Mouse (Mus musculus) urinary bladder, adult 18-20 months (tissue): ENCODE measurements around the gene Dnajb12.

ENCODE experiments used
- DNase-seq, 2 experiments: peaks; one replicate each; pipeline ENCODE4 v3.0.0; 2022; ENCODE audit warnings: low spot score in 2 of 2, mixed read lengths in 2 of 2

Dnajb12 gene

DNA sequence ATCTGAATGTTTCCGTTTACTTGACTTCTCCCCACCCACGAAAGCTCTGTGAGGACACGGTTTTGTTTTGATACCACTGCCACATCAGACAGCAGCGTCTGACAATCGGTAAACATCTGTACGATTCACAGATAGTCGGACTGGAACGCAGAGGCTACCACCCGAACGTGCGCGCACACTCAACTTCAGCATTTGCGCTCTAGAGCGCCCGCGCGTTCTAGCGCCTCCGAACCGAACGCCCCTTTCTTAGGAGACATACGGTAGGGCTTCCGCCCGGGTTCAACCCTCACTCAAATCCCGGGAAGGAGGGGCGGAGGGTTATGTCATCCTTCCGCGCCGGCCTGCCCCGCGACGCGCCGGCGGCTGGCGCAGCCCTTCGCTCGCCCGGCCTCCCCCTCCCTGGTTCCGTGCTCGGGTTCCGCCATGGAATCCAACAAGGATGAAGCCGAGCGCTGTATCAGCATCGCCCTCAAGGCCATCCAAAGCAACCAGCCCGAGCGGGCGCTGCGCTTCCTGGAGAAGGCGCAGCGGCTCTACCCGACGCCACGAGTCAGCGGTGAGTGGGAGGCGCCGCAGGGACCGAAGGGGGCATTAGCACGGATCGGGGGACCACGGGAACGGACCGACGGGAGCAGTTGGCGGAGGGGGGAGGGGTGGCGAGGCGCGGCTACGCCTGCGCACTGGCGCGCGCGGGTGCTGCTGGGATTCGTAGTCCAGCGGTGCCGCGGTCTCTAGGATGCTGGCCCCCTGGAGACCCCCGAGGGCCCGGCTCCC, at the start of gene Dnajb12:
Dnajb12 (plus strand) TSS at position 302 of the 774 bp plus-strand sequence.
- DNase-seq: peak; percentile 88 to 95

DNA sequence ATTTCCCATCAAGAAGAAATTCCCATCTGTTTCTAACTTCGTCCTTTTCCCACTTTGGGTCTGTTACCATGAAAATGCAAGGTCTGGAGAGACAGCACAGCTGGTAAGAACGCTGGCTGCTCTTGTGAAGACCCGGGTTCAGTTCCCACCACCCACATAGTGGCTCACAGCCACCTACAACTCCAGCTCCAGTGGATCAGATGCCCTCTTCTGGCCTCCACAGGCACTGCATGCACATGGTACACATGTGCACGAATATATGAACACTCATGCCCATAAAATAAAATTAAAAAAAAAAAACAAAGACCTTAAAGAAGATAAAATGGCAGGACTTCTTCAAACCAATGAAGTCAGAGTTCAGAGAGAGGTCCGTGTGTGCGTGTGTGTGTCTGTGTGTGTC, 49.5 kb upstream of the Dnajb12 start:
- DNase-seq: no peak

DNA sequence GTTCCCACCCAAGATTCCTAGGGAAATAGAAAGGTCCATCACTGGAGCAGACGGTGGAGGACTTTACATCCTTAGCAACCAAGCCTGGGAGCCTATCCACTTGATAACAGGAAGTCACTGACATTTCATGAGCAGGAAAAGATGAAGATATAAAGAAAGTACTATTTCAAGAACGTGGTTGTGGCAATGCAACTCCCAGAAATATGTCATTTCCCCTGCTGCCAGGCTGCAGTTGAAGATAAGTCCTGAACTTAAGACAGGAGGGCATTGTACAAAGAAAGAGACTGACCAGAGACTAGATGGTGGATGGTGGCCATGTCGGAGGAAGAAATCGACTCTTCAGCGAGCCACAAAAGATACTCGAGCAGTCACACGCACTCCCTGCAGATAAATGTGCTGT, 47.4 kb upstream of the Dnajb12 start:
- no peak for DNase-seq

DNA sequence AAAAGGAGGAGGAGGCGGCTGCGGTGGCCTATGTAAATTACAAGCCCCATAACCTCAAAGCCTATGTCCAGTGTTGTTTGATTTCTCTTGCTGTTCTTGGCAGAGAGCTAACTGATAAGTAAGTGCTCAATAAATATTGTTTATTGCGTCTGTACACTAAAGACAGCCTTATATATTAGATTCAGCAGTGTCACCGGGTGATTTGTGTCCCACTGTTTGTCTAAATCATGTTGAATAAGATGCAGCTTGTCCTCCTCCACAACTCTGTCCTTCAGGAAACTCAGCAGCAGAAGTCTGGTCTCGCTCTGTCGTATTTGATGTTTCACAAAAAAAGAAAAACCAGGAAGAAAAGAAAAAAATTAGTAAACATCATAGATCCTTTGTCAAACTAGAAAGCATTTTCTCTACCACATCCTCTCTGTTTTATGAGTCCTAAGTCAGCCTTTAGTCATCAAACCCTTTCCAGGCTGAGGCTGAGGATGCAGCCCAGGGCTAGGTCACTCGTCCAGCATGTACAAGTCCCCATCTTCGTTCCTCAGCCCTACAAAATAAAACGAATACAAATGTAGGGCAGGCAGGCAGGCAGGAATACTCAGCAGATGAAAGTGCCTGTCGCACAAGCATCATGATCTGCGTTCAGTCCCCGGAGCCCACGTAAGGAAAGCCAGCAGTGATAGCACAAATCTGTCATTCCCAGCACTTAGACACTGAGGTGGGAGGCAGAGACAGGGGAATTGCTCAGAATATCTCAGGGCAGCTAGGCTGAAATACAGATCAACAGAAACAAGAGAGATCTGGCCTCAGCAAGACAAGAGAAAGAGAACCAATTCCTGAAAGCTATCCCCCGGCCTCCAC, 43.8 kb upstream of the Dnajb12 start:
- DNase-seq: no peak

DNA sequence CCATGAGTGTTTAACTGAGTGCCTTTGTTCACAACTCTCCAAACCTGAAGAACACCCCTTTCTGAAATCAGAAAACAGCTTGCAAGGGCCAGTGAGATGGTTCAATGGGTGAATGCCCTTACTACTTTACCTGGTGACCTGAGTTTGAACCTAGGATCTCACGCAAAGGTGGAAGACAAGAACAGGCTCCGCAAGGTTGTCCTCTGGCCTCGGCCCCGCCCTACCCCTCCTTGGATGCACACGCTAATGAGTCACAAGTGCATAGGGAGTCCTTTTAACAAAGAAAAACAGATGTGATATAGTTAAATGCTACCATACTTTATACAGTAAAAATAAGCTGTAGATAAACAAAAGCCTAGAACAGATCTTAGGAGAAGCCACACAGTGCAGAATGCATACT, 41.9 kb upstream of the Dnajb12 start:
- peak in 1 of 2 experiments; percentile 73 for DNase-seq

DNA sequence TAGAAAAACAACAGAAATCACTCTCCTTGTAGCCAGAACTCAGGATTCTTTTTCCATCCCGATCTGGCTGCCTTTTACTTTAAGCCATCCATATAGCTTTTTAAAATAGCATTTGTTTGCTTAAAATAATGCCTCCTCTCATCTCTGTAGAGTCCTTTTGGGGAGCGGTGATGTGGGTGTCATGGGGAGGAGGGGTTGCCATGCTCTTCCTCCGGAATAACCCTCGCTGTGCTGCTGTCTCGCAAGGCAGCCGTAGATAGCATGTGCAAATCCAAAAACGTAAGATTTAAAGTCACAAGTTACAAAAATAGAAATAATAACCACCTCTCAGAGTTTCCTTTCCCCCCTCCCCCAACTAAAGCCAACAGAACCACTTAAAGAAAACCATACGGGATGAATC, 37.9 kb upstream of the Dnajb12 start:
- no peak for DNase-seq

DNA sequence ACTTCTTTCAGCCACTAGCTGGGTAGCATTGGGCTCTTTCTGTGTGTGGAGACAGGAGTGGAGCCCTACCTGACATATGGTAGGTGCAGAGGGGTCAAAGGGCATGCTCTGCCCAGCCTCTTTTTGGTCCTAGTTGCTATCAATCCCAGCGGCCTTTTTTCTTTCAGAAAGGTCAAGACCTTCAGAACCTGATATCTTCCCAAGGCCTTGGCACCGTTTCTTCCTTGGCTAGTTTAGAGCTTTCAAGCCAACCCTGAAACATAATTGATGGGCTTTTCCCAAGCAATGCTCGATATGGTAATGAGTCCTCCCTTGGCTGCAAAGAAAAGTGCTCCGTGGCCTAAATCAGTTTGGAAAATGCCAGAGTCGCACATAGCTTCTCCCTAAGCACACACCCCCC, 36.2 kb upstream of the Dnajb12 start:
- no peak for DNase-seq

DNA sequence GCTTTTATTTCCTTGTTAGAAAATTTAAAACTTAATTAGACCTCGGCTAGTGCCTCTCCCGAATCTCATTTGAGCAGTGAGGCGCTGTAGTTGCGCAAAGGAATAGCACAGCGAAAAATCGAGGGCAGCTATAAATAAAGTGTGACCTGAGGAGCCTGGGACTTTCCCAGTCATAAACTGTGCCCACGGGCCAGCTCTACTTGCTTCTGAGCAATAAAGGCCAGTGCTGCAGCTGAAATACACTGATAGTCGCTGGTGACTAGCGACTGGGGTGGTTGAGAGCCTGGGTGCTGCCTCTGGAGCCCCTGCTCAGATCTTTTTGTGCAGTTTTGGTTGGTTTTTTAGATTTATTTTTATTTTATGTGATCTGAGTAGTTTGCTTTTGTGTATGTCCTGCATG, 34.7 kb upstream of the Dnajb12 start:
- DNase-seq: no peak

DNA sequence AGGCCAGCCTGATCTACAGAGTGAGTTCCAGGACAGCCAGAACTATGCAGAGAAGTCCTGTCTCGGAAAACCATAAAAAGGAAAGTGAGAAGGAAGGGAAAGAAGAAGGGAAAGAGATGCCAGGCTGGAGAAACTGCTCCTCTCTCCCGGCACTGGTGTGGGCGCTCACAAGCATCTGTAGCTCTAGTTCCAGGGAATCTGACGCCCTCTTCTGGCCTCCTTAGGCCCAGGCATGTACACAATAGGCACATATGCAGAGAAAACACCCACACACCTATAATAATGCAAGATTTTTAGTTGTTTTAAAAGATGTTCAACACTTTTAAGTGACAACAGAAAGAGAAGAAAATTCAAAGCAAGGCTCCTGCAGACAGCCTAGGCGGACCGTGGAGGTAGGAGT, 32.9 kb upstream of the Dnajb12 start:
- DNase-seq: no peak

DNA sequence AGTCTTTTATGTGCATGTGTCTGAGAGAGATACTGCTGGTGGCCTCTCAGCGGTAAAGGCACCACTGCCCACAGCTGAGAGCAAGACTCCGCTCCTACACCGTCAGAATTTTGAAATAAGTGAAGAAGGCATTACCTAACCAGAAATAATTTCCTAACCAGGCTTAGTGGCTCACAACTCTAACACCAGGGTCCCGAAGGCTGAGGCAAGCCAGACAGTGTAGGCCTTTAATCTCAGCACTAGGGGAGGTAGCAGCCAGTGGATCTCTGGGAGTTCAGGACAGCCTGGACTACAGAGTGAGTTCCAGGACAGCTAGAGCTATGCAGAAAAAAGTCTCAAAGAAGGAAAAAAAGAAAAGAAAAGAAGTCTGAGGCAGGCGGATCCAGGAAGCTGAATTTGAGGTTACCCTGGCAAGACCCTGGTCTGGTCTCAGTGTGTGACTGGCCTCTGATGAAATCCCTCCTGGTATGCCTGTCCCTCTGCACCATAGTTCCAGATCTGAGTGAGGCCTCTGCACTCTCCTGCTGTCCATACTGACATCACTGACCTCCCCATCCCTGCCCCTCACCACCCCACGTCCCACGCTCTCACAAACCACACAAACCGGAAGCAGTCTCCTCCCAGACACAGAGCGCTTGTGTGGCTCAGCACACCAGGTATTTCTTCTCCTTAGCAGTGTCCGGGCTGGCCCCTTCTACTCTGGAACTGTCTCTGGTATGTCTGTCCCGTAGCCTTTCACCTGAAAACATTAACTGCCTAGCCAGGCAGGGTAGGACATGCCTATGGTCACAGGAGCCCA, 31.1 kb upstream of the Dnajb12 start:
- DNase-seq: no peak

DNA sequence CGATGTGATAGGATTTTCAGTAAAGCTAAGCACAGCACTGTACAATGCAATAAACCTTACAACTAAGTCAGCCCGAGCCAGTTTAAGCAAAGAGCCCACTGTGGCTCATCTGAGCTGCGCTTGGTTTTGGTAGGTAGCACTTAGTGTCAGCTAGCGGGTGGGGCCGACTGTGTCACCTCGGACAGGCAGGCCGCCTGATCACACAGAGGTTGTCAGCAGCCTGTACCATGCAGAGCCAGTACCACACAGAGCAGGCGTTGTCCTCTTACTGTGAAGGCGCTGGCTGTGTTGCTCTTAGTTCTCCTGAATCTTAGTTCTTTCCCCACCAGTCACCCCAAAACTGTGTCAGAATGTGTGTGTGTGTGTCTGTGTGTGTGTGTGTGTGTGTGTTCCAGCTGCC, 30.4 kb upstream of the Dnajb12 start:
- no peak for DNase-seq

DNA sequence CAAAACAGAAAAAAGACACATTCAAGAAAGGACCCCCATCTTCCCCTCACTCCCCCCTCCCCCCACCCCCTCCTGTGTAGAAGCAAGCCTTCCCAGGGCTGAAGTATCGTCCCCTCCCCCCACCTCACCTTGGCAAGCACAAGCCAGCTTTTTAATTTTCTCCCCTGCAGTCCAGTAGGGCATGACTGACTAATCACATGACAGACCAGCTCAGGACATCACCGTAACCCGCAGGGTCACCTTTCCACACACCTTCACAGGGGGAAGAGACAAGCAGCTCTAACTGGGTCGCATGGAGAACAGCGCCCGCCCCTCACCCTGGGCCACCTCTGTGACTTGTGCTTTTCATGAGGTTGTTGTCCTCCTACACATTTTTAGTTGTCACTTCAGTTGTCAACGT, 30.0 kb upstream of the Dnajb12 start:
- DNase-seq: no peak

DNA sequence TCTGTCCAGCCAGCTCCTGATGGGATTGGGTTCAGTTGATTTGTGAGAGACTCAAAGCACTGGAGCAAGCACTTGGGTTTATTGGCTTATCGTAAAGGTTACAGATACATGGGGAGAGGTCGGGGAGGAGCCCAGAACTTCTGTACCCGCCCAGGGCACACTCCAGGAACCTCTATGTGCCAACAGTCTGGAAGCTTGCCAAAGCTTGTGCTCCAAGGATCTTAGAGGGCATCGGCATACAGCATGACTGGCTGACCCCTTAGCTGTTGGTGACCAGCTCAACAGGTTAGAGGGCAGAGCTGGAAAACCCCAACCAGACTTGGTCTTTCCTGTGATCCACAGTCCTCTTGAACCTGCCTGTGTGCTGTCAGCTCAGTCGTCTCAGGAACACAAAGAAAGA, 22.2 kb upstream of the Dnajb12 start:
- no peak for DNase-seq

DNA sequence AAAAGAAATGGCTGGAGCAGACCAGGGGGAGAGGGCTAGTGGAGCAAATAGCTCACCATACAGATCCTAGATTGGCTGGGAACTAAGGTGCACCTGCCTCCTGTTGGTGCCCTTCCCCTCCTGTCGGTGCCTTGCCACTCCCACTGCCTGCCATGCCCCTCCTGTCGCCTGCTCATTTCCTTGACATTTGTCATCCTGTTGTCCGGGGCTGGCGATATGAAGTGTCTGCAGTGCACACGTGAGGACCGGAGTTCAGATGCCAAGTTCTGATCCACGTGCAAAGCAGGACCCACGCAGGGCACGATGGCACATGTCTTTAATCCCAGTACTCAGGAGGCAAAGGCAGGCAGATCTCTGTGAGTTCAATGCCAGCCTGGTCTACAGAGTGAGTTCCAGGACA, 18.7 kb upstream of the Dnajb12 start:
- DNase-seq: no peak

DNA sequence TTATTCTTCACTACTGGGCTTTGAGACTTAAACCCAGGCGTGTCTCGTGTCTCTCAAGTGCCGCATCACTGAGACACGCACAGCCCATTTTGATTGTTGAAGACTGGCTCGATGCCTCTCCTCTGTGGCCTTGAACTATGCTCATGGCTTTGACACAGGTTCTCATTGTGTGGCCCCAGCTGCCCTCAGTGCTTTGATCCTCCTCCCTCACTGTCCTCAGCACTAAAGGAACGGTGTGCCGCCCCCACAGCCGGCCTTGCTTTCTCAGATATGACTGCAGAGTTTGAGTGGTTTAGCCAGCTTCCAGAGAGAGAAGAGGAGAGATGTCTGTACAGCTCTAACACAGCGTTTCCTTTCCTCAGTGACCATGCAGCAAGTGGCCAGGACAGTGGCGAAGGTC, 18.2 kb upstream of the Dnajb12 start:
- no peak for DNase-seq

DNA sequence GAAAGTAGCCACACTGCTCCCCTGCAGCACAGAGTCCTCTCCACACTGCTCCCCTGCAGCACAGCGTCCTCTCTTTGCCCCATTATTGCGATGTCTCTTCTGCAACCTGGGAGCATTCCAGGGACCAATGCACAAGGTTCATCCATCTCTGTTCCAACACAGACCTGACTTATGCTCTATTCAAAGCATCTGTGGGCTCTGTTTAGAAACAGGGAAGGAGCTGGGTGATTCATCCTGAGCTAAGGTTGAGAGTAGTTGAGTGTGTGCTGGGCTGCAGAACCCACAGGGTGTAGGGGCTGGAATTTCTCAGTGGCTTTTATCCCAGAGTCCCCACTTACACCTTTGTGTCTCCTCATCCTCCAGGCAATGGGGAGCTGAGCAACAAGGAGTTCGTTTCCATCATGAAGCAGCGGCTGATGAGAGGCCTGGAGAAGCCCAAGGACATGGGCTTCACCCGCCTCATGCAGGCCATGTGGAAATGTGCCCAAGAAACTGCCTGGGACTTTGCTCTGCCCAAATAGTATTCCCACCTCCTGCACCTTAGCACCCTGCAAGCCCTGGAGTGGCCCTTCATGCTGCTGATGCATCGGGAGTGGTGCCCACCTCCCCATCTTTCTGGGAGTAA, 16.4 kb upstream of the Dnajb12 start:
- no peak for DNase-seq

DNA sequence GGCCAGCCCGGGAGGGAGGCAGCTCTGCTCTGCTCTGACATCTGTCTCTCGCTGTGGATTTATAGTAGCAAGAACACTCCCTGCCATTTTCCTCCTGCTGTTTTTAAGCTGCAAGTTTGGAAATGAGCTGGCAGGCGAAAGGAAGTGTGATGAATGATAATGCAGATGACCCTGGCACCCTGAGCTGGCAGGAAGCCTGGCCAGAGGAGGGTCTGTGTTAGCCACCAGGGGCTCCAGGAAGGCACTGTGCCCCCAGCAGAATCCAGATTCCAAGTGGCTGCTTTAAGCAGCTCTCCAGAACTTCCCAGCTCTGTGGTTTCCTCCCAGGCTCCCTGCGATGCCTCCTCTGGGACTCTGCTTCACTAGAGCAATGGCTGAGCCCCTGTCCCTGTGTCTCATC, 15.7 kb upstream of the Dnajb12 start:
- no peak for DNase-seq

DNA sequence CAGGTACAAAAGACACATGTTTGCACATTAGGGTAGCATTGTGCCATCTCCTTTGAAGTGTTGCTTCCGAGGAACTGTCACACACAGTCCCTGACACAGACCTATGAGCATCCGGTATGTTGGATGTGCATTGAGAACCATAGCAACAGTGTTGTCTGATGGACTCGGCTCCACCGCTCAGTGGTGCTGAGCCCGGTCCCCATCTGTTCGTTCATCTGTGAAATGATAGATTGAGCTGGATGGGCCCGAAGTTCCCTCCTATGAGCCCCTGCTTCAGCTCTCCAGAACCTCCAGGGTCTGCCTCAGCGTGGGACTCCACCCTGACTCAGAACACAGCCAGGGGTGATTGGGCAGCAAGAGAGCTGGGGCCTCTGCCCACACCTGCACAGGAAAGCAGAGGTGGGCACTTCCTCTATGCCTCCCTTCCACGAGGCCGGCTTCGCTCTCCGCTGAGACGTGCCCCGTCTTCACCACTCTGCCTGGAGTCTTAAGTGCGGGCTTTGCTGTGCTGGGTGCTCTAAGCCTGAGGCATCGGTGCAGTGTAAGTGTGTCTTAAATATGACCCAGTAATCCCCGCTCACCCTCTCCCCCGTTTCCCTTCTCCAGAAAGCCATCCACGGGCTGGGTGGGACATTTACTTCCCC, 15.0 kb upstream of the Dnajb12 start:
- no peak for DNase-seq

DNA sequence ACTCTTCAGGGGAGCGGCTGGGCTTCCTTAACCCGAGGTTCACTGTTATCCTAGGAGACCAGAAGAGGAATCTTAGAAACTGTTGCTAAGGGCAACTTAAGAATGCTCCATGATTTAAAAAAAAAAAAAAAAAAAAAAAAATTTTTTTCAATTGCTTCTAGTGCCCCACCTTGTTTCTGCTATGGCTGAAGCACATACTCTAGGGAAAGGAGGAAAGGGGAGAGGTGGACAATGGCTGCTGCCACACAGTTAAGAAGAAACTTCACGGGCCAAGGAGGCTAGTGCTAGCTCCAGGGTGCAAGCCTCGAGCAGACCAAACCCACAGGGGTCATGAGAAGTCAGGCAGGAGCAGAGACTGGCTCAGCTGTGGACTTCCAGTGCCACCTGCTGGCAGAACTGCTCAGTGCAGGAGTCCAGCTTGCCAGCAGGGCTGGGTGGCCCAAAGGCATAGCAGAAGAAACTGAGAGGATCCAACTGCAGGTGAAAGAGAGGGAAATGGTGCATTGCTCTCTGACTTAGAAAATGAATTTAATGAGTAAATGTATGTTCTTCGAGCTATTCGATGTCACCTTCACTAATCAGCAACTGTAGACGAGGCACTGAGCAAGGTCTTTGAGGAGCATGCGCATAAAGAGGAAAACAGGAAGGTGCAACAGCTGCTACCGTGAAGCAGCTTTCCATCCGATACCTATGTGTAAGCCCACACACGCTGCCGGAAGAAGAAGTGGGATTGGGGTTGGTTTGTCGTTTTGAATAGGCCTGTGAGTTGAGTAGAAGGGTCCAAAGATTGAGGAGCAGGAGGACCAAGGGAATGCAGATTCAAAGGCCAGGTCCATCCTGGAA, 14.3 kb upstream of the Dnajb12 start:
- peak; percentile 78 to 84 for DNase-seq

DNA sequence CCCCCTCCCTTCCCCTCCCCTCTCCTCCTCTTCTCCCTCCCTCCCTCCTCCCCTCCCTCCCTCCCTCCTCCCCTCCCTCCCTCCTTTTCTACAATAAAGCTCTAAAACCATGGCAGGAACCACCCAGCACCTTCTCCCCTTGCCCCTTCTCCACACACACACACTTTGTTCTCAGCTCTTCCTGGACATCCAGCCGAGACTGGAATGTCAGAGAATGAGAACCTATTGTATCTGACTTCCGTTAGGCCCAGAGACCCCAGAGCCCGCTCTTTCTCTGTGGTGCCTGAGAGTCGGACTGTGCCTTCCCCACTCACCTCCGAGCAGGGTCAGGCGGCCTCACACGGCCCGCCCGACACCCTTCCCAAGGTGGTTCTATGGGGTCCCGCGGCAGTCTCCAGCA, 11.1 kb upstream of the Dnajb12 start:
- no peak for DNase-seq
